14 mouse cellular contexts compared by ENCODE assay signal in genomic region chr17:28000389-28000788, GRCm38 (mm10).
DNase-seq lines count a peak whose midpoint lies in the region; ATAC-seq lines count a peak whose summit lies in the region.
"Had no signal": no experiment of that assay in that cellular context is flagged by ENCODE, and none has a peak within 500 bp of the region (broad histone marks: within the 10 kb centered on the region; RNA-seq: fewer than 3 reads in every experiment).

No protein-coding gene starts in this region.

- no peak overlapping the region for H3K9ac ChIP-seq in lung, embryonic 15.5 days
- H3K9ac ChIP-seq in midbrain, embryonic 14.5 days (replicated peaks; ENCODE audit: low read length), result no peak overlapping the region
- H3K9ac ChIP-seq: heart, embryonic 15.5 days; neural tube, embryonic 12.5 days had no signal

- H3K27me3 ChIP-seq in lung, embryonic 15.5 days, result no peaks in the 10 kb centered on the region
- no peaks in the 10 kb centered on the region for H3K27me3 ChIP-seq in embryonic facial prominence, embryonic 10.5 days (replicated peaks; ENCODE audit: low read depth, poor library complexity, severe bottlenecking)
- no peaks in the 10 kb centered on the region for H3K27me3 ChIP-seq in midbrain, embryonic 14.5 days (ENCODE audit: control insufficient read depth, insufficient read depth, low read length)
- H3K27me3 ChIP-seq: heart, embryonic 15.5 days; neural tube, embryonic 12.5 days; Patski had no signal

- peak overlapping the region; percentile 24; the same call in 1 of the 2 replicates for H3K27ac ChIP-seq in lung, embryonic 15.5 days
- peak overlapping the region; percentile 83 for H3K27ac ChIP-seq in embryonic facial prominence, embryonic 10.5 days (replicated peaks)
- peak overlapping the region; percentile 45; the same call in 1 of the 2 replicates for H3K27ac ChIP-seq in midbrain, embryonic 14.5 days (replicated peaks; ENCODE audit: low read depth, low read length)
- H3K27ac ChIP-seq: heart, embryonic 15.5 days had no signal

- H3K4me1 ChIP-seq in lung, embryonic 15.5 days, result peaks cover under 1% of the 10 kb centered on the region; the same call in 1 of the 2 replicates
- H3K4me1 ChIP-seq in embryonic facial prominence, embryonic 10.5 days, result peaks cover 48% of the 10 kb centered on the region
- H3K4me1 ChIP-seq in midbrain, embryonic 14.5 days (ENCODE audit: control insufficient read depth, insufficient read depth, low read length), result no peaks in the 10 kb centered on the region

- 75% methylated on average over 4 of the region's 4 CpGs for WGBS in lung, embryonic 15.5 days
- 45% methylated on average over 4 of the region's 4 CpGs for WGBS in embryonic facial prominence, embryonic 10.5 days
- WGBS in midbrain, embryonic 14.5 days, result 47% methylated on average over 4 of the region's 4 CpGs

- peak; percentile 47; the same call in 1 of the 2 replicates for ATAC-seq in frontal cortex, adult (ENCODE audit: low TSS enrichment)
- no peak for ATAC-seq in lung, embryonic 15.5 days (ENCODE audit: borderline replicate concordance, extremely low read depth, low FRiP score, low TSS enrichment)
- ATAC-seq in midbrain, embryonic 14.5 days (ENCODE audit: low FRiP score, low TSS enrichment), result no peak
- no peak for ATAC-seq in megakaryocyte progenitor cell, adult 5-6 weeks (replicated peaks; ENCODE audit: poor library complexity)
- ATAC-seq: Patski had no signal

- no peak for DNase-seq in frontal cortex, postnatal 36 days (ENCODE audit: low spot score in 2 of 2)
- no peak for DNase-seq in lung, postnatal 14 days
- no peak for DNase-seq in embryonic facial prominence, embryonic 10.5 days (ENCODE audit: low spot score)
- DNase-seq in midbrain, embryonic 14.5 days, result no peak
- DNase-seq in natural killer cell, adult 2 months (ENCODE audit: low spot score in 2 of 2), result no peak
- DNase-seq: adrenal gland, postnatal 25 days; cerebellum, adult 11 months; kidney, adult 2 months had no signal

- peaks cover 18% of the 10 kb centered on the region for H3K36me3 ChIP-seq in lung, embryonic 15.5 days
- H3K36me3 ChIP-seq in embryonic facial prominence, embryonic 10.5 days (replicated peaks), result peaks cover 48% of the 10 kb centered on the region
- peaks cover 35% of the 10 kb centered on the region for H3K36me3 ChIP-seq in midbrain, embryonic 14.5 days (ENCODE audit: control insufficient read depth, insufficient read depth, low read length)

- no peak overlapping the region for H3K4me2 ChIP-seq in lung, embryonic 15.5 days
- no peak overlapping the region for H3K4me2 ChIP-seq in midbrain, embryonic 14.5 days (ENCODE audit: low read length)
- H3K4me2 ChIP-seq: heart, embryonic 15.5 days; neural tube, embryonic 12.5 days had no signal

- H3K4me3 ChIP-seq in lung, embryonic 15.5 days, result no peak overlapping the region
- 0 out of 2 replicates have a peak overlapping the region, but pooled peaks have one; percentile 8 for H3K4me3 ChIP-seq in embryonic facial prominence, embryonic 10.5 days
- H3K4me3 ChIP-seq in midbrain, embryonic 14.5 days (replicated peaks; ENCODE audit: low read depth, low read length), result no peak overlapping the region
- H3K4me3 ChIP-seq: heart, embryonic 15.5 days; neural tube, embryonic 12.5 days had no signal

- H3K9me3 ChIP-seq in lung, embryonic 15.5 days, result no peaks in the 10 kb centered on the region
- H3K9me3 ChIP-seq in embryonic facial prominence, embryonic 10.5 days, result no peaks in the 10 kb centered on the region
- H3K9me3 ChIP-seq in midbrain, embryonic 14.5 days (ENCODE audit: control insufficient read depth, low read length), result no peaks in the 10 kb centered on the region
- H3K9me3 ChIP-seq: heart, embryonic 15.5 days; neural tube, embryonic 12.5 days had no signal

Comparison
In these comparisons a context has a peak if more than half of its experiments do, and no peak if none do; other contexts are left out.
1. H3K27ac ChIP-seq: peak in every context shown above with its lines; median percentile 83 in embryonic facial prominence, embryonic 10.5 days; 45 in midbrain, embryonic 14.5 days; 24 in lung, embryonic 15.5 days.